Mouse (Mus musculus): ENCODE results near the gene Rfxank.

GRCm38 (mm10) chr8:70159211-70159610 is 20.3 kb upstream of the Rfxank start:
- TF ChIP-seq CTCF (IDR thresholded peaks at IDR 0.05; ENCODE audit: low read depth, low read length) (no peak), POLR2A (IDR thresholded peaks at IDR 0.05; ENCODE audit: extremely low read depth, insufficient read depth, low read length) (no peak)
